Mouse (Mus musculus): ENCODE results near the gene Lsm14a.
"Not testable (repeated sequence)": the region's sequence is repeated elsewhere in the genome, so short reads cannot be mapped to it uniquely, and the experiment has no call there.

The Lsm14a gene

GRCm38 (mm10) chr7:34373906-34374305 is 19.2 kb downstream of the Lsm14a start:
- no peak for DNase-seq (ENCODE audit: low spot score in 2 of 2)

- peak in 1 of 2 experiments; percentile 11 for DNase-seq (ENCODE audit: low spot score in 2 of 2)
These were observed 37.5 kb downstream of the Lsm14a start for GRCm38 (mm10) chr7:34355629-34356028.

GRCm38 (mm10) chr7:34351997-34352396 is 41.1 kb downstream of the Lsm14a start:
- DNase-seq (ENCODE audit: low spot score in 2 of 2), result no peak

GRCm38 (mm10) chr7:34350166-34350565 is 42.9 kb downstream of the Lsm14a start:
- no peak for DNase-seq (ENCODE audit: low spot score in 2 of 2)

- DNase-seq (ENCODE audit: low spot score in 2 of 2), result no peak
These were observed 45.1 kb downstream of the Lsm14a start for GRCm38 (mm10) chr7:34348011-34348410.

- no peak for DNase-seq (ENCODE audit: low spot score in 2 of 2)
These were observed 46.1 kb downstream of the Lsm14a start for GRCm38 (mm10) chr7:34347041-34347440.

- DNase-seq (ENCODE audit: low spot score in 2 of 2), result no peak
These were observed 46.6 kb downstream of the Lsm14a start for GRCm38 (mm10) chr7:34346505-34346904.

- no peak for DNase-seq (ENCODE audit: low spot score in 2 of 2)
These were observed 50.9 kb downstream of the Lsm14a start for GRCm38 (mm10) chr7:34342040-34342793.

- no peak for DNase-seq (ENCODE audit: low spot score in 2 of 2)
These were observed 52.3 kb downstream of the Lsm14a start for GRCm38 (mm10) chr7:34340841-34341240.

GRCm38 (mm10) chr7:34339164-34339489 is 54.0 kb downstream of the Lsm14a start:
- no peak for DNase-seq (ENCODE audit: low spot score in 2 of 2)

- no peak for DNase-seq (ENCODE audit: low spot score in 2 of 2)
These were observed 54.5 kb downstream of the Lsm14a start for GRCm38 (mm10) chr7:34338445-34339163.

GRCm38 (mm10) chr7:34337268-34337667 is 55.8 kb downstream of the Lsm14a start:
- DNase-seq (ENCODE audit: low spot score in 2 of 2), result no peak

- not testable (repeated sequence) for DNase-seq (ENCODE audit: low spot score in 2 of 2)
These were observed 56.6 kb downstream of the Lsm14a start for GRCm38 (mm10) chr7:34336545-34336944.

GRCm38 (mm10) chr7:34327493-34327892 is 65.6 kb downstream of the Lsm14a start:
- DNase-seq (ENCODE audit: low spot score in 2 of 2), result no peak

- no peak for DNase-seq (ENCODE audit: low spot score in 2 of 2)
These were observed 68.3 kb downstream of the Lsm14a start for GRCm38 (mm10) chr7:34324857-34325256.

GRCm38 (mm10) chr7:34324005-34324404 is 69.1 kb downstream of the Lsm14a start:
- DNase-seq (ENCODE audit: low spot score in 2 of 2), result no peak

GRCm38 (mm10) chr7:34323351-34323750 is 69.8 kb downstream of the Lsm14a start:
- DNase-seq (ENCODE audit: low spot score in 2 of 2), result peak; percentile 64 to 66

GRCm38 (mm10) chr7:34321958-34322357 is 71.2 kb downstream of the Lsm14a start:
- DNase-seq (ENCODE audit: low spot score in 2 of 2), result no peak

- DNase-seq (ENCODE audit: low spot score in 2 of 2), result no peak
These were observed 72.0 kb downstream of the Lsm14a start for GRCm38 (mm10) chr7:34321119-34321518.

GRCm38 (mm10) chr7:34319957-34320356 is 73.2 kb downstream of the Lsm14a start:
- DNase-seq (ENCODE audit: low spot score in 2 of 2), result peak; percentile 65

- peak; percentile 60 to 64 for DNase-seq (ENCODE audit: low spot score in 2 of 2)
These were observed 74.0 kb downstream of the Lsm14a start for GRCm38 (mm10) chr7:34319123-34319522.

GRCm38 (mm10) chr7:34317901-34318476 is 75.1 kb downstream of the Lsm14a start:
- DNase-seq (ENCODE audit: low spot score in 2 of 2), result peak; percentile 65 to 70

GRCm38 (mm10) chr7:34313443-34313875 is 79.7 kb downstream of the Lsm14a start, which contains the start of gene 4931406P16Rik:
4931406P16Rik (minus strand) TSS chr7:34313551.
- peak; percentile 89 to 90 for DNase-seq (ENCODE audit: low spot score in 2 of 2)

Measured in heart, adult 9 months (tissue).